Mouse (Mus musculus): Measurements from ENCODE around the gene Slc6a3.

The Slc6a3 gene
- long read RNA-seq, experiment 1: 0 reads
- long read RNA-seq, experiment 2: 0 reads

DNA sequence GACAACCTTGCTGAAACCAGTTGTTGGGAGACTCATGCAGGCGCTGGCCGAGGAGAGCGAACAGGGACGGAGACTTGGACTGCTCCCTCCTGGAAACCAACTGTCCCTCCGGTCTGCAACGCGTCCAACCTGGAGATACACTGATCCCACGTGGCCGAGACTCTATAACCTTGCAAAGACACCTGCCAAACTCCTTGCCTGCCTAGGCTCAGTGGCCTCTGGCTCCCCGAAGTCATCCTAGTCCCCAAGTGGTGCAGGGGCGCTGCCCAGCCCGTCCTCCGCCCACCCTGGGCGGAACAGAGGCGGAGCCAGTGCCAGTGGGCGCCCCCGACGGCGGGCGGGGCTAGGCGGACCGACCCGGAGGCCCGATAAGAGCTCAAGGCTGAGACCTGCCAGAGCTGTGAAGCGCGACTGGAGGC, at the start of gene Slc6a3:
Slc6a3 (plus strand) TSS at position 345 of the 419 bp plus-strand sequence.
- intact Hi-C loops (cut with DNase I): no loop called here

DNA sequence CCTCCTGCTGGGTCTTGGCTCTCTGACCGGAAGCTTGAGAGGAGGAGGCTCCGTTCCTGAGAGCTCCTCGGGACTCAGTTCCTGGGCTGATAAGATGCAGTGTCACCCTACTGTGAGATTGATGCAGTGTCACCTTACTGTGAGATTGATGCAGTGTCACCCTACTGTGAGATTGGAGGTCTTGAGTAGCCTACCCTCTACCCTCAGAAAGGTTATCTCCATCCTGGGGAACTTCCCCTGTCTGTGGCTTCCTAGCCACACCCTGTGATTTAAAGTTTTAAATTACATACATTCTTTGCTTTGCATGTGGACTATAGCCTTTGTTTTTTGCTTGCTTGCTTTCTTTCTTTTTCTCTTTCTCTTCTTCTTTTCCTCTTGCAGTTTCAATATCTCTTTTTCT, 48.4 kb upstream of the Slc6a3 start:
- intact Hi-C loops (cut with DNase I): no loop called here

- intact Hi-C loops (cut with DNase I): no loop called here
Observed at GRCm38 (mm10) chr13:73488707-73489106, 47.8 kb upstream of the Slc6a3 start.

DNA sequence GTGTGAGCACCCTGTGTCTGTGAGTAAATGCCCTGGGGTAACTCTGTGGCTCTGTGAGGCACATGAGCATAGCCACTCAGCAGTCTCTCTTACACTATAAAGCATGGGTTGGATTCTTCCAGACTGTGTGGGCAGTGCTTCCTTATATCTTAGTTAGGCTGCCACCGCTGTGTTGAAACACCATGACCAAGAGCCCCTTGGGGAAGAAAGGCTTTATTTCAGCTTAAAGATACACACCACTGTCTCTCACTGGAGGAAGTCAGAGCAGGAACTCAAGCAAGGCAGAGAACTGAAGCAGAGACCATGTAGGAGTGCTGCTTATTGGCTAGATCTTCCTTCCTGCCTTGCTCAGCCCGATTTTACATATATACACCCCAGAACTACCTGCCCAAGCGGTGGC, 46.6 kb upstream of the Slc6a3 start:
- intact Hi-C loops (cut with DNase I): no loop called here

DNA sequence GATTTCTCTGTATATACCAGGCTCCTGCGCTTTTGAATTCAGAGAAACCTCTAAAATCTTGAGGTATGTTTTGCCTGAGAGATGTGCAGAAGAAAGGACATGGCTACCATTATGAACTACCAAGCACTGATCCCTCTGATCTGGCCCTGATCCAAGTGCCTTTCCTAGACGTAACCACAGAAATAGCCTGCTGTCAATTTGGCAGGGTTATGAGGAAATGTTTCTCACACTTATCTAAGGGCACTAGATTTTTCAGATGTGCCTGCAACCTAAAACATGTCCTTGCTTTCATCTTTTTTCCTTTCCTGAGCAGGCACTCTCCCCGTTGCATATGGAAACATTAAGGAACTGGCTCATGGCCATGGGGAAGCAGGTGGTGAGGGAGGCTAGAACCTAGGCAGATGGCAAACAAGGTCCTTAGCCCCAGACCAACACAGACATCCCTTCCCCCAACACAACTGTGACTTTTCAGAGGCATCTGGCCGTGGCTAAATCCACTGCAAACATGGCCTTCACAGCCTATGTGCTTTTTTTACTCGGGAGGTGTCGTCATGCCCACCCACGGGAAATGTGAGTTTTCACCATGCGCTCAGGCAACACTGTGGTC, 45.9 kb upstream of the Slc6a3 start:
- intact Hi-C loops (cut with DNase I): no loop called here

DNA sequence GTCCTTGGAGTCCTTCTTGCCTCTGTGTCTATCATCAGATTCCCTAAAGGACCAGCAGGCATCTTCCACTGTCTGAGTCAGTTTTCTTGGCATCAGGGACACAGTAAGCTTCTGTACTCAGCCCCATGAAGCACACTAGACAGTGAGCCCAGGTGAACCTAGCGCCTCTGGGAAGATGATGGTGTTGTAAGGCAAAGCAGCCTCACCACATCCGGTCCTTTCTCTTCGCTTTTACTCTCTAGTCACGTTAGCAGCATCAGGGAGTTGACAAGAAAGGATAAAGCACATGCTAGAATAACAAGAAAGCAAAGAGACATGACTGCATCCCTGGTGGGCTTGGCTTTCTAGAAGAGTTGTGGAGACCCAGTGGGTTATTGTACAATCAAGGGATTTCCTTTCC, 43.4 kb upstream of the Slc6a3 start:
- intact Hi-C loops (cut with DNase I): no loop called here

- intact Hi-C loops (cut with DNase I): no loop called here
Observed at GRCm38 (mm10) chr13:73494528-73494927, 42.0 kb upstream of the Slc6a3 start.

DNA sequence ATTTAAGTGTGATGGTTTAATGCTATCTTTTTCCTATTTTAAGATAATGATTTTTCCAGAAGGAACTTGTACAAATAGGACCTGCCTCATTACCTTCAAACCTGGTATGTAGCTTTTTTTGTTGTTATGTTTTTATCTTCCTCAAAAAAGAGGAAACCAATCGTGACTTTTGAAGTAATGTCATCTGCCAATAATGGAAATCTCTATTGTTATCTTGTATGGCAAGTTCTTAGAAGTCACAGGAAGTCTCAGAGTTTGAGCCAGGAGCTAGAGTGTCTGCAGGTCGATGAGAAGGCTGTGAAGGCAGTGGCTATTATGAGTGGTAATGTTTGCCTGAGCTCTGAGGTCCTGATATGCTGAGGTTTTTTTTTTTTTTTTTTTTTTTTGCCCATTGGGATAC, 40.4 kb upstream of the Slc6a3 start:
- intact Hi-C loops (cut with DNase I): no loop called here

DNA sequence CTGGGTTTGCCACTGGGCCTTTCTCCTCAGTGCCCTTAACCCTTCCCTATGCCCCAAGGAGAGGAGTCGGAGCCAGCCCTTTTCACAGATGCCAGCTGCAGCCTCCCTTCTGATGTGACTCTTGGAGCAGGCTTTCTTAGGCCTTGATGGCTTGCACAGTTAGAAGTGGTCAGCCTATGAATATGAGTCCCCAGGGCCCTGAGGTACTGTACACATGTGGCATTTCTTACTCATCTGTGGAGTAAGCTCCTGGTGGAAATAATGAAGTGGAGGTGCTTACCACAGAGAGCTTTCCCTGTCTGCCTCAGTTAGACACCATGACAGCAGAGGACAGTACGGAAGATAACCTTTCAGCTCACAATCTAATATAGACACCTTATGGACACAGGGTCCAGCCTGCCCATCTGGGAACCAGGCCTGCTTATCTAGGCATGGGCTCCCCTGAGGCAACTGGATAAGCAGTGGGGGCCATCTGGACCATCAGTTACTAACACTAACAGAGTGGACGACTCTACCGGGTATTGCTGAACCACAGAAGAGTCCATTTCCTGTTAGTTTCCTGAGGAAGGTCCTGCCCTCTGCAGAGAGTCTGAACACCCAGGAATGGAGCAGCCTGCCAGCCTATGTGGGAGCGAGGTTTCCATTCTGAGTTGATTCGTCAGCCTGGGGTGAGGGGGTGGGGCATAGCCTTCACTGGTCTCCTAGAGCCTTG, 36.5 kb upstream of the Slc6a3 start:
- intact Hi-C loops (cut with DNase I): no loop called here

DNA sequence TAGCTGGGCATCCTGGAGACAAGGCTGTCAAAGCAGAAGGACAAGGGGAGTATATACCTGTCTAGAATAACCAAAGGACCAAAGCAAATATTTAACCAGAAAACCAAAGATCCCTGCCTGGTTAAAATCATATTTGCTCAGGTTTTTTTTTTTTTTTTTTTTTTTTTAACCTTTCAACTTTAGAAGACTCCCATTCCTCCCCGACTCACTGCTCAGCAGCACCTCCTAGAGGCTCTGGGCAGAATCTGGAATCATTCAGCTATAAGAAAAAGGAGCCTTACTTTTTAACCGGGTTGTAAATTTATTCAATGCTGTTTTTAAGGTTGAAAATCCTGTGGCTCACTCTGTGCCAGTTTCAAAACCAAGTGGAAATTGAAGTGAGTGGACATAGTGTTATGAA, 33.8 kb upstream of the Slc6a3 start:
- intact Hi-C loops (cut with DNase I): no loop called here

DNA sequence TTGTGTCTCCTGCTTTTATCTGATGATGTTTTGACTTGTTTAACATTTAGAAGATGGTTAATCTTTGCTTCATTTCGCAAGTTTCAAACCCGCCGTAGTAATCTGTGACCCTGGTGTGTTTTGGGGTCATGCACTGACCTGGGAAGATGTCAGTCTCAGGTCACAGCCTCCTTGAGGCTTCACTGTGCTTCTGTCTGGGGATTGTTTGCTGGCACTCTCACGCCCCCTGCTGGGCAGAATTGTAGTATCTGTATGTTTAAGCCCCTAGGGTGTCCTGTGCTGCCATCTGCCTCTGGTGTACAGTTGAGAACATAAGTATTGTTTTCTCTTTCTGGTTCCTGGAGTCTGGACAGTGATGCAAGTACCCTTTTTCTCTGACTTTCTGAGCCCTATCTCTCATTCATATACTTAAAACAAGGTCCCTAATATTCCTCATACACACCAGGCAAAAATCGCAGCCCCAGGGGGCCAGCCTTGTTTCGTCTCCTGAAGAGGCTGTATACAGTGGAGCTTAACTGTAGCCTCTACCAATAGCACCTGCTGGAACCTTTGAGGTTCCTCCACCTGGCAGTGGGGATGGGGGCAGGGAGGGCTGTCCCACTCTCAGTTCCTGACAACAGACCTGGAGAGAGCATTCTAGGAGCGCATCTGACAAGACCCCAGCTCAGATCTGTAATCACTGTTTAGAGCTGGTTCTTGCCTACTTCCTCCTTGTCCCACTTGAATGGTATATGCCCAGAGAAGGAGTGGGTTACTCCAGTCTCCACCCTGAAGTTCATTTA, 30.7 kb upstream of the Slc6a3 start:
- intact Hi-C loops (cut with DNase I): loop anchor here (1.0 to 5.0 kb wide), 2 partner anchors 34 to 81 kb away; no protein-coding TSS in a partner anchor

- intact Hi-C loops (cut with DNase I): loop anchor here (5.0 kb wide), 1 partner anchor 37 kb away; no protein-coding TSS in a partner anchor
Observed at GRCm38 (mm10) chr13:73508817-73509550, 27.6 kb upstream of the Slc6a3 start.

- intact Hi-C loops (cut with DNase I): loop anchor here (5.0 to 10.0 kb wide), 6 partner anchors 38 to 305 kb away; partner anchors contain the start of genes Clptm1l and Tert
Observed at GRCm38 (mm10) chr13:73509869-73510268, 26.7 kb upstream of the Slc6a3 start.

GRCm38 (mm10) chr13:73512776-73513673, 23.5 kb upstream of the Slc6a3 start:
- intact Hi-C loops (cut with DNase I): loop anchor here (5.0 to 10.0 kb wide), 5 partner anchors 89 to 302 kb away; partner anchors contain the start of genes Clptm1l and Tert

- intact Hi-C loops (cut with DNase I): loop anchor here (10.0 kb wide), 1 partner anchor 298 kb away; no protein-coding TSS in a partner anchor
Observed at GRCm38 (mm10) chr13:73516886-73517285, 19.7 kb upstream of the Slc6a3 start.

DNA sequence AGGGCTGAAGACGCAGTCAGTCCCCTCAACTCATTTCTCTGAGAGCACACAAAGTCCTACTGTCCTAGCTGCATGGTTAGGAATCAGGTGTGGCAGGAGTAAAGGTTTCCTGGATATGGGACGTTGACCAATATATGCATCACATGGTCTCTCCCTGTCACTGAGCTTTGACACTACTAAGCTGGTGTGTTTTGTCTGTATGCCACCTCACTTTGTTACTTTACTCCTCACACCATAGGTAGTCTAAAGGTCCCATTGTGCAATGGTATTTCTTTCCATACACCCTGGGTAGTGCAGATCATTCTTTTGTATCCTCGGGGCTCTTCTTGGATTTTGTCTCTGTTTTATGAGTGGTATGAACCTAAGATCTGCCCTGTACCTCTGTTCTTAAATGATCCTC, 2.8 kb upstream of the Slc6a3 start:
- intact Hi-C loops (cut with DNase I): no loop called here

- intact Hi-C loops (cut with DNase I): no loop called here
Observed at GRCm38 (mm10) chr13:73535287-73535686, 1.3 kb upstream of the Slc6a3 start.

- intact Hi-C loops (cut with DNase I): no loop called here
Observed at GRCm38 (mm10) chr13:73536824-73537223, 277 bp downstream of the Slc6a3 start.

GRCm38 (mm10) chr13:73564201-73564600, 27.7 kb downstream of the Slc6a3 start:
- intact Hi-C loops (cut with DNase I): no loop called here

- intact Hi-C loops (cut with DNase I): no loop called here
Observed at GRCm38 (mm10) chr13:73575051-73575450, 38.5 kb downstream of the Slc6a3 start.

Data from adrenal gland (tissue).